Mouse (Mus musculus) embryonic facial prominence, embryonic 14.5 days (tissue): ENCODE data around the gene Mgat5b. TPM values are rescaled to one million over a fixed set of nuclear protein-coding genes. Genes with fewer than 3 reads are reported as not detected.

ENCODE experiments used
- ATAC-seq: fragments of 200-750 bp; cut with Nextera tagmentation; 2 replicates; pipeline ENCODE4 v1.8.0; 2017; ENCODE audit warnings: low read depth, moderate number of reproducible peaks, moderate TSS enrichment
- DNase-seq: peaks from one replicate; pipeline ENCODE4 v3.0.0-alpha.2; 2015; ENCODE audit warnings: low spot score
- H3K27ac ChIP-seq: fragments of 300-500 bp; sonication (generic); replicated peaks from 2 replicates; pipeline ENCODE4 v1.5.1; 2014; ENCODE audit warnings: low read depth, mild to moderate bottlenecking, low read length, moderate library complexity
- H3K27me3 ChIP-seq: fragments of 300-500 bp; sonication (generic); replicated peaks from 2 replicates; pipeline ENCODE4 v1.6.1; 2014; ENCODE audit warnings: low read length; ENCODE audit not compliant: control insufficient read depth, insufficient read depth
- H3K36me3 ChIP-seq: fragments of 300-500 bp; sonication (generic); 2 replicates; pipeline ENCODE4 v1.6.1; 2014; ENCODE audit warnings: low read length, mixed read lengths; ENCODE audit not compliant: control insufficient read depth, insufficient read depth
- H3K4me1 ChIP-seq: fragments of 300-500 bp; sonication (generic); 2 replicates; pipeline ENCODE4 v1.6.1; 2014; ENCODE audit warnings: antibody characterized with exemption, low read length; ENCODE audit not compliant: control insufficient read depth, insufficient read depth
- H3K4me2 ChIP-seq: fragments of 300-500 bp; sonication (generic); 2 replicates; pipeline ENCODE4 v1.6.1; 2014; ENCODE audit warnings: low read depth, mild to moderate bottlenecking, low read length, moderate library complexity, mixed read lengths
- H3K4me3 ChIP-seq: fragments of 300-500 bp; sonication (generic); 2 replicates; pipeline ENCODE4 v1.5.1; 2014; ENCODE audit warnings: low read depth, mild to moderate bottlenecking, low read length
- H3K9ac ChIP-seq: fragments of 300-500 bp; sonication (generic); 2 replicates; pipeline ENCODE4 v1.6.1; 2014; ENCODE audit warnings: low read depth, mild to moderate bottlenecking, low read length, moderate library complexity, mixed read lengths
- H3K9me3 ChIP-seq: fragments of 300-500 bp; sonication (generic); 2 replicates; pipeline ENCODE4 v1.6.1; 2016; ENCODE audit warnings: low read length; ENCODE audit not compliant: control insufficient read depth
- WGBS: fragments of 180-500 bp; shearing (Covaris S2); extraction: QIAGEN DNeasy Blood & Tissue Kit; methylation state at CpG from one replicate; pipeline ENCODE4 v1.1.7; 2014; 5-methylcytosine and 5-hydroxymethylcytosine counted together
- polyA plus RNA-seq: library from polyadenylated mRNA; unstranded; fragments of >200 nt; fragmentation: Nextera tagmentation; extraction: Ambion mirVana; gene quantifications from 2 replicates; pipeline ENCODE4 v1.2.1, GENCODE M21; 2014

The Mgat5b gene
- polyA plus RNA-seq, 1 experiment from 2014 or later, result 1.1 TPM

DNA sequence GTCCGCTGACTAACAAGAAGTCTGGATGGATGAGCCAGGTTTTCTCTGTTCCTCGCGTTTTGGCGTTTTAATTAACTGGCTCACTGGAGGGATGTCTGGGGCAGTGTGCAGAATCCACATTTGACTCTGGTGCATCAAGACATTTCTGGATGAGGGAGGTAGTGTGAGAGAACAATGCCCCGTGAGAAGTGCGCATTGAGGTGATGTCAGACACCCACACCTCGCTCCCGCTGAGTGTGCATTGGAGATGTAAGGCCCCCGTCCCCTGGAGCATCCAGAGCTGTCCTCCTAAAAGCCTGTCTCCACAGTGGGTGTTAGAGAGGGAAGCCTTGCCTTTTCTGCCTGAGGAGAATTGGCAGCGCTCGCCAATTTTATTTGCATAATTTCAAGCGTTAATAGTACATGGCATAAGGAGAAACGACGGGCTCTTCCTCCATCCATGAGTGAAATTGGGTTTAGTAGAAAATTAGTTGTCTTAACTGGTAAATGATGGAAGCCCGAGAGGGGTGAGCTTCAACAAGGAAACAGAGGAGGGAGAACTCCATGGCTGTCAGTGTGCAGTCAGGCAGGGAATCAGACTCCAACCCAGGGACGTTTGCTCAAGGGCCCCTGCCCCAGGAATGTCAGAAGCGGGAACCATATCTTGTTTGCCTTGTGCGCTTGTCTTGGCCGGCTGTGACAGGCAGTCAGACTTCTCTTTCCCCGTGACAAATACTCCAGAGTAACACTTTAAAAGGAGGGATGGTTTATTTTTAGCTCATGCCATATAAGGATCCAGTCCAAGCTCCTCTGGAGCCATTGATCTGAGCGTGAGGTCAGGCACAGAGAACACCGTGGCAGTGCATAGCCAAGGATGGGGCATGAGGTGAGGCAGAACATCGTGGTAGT, 35.8 kb downstream of the Mgat5b start:
- 71% methylated on average over 23 of the region's 23 CpGs for WGBS
- Histone ChIP-seq H3K36me3 (no peaks in the 10 kb centered on the region), H3K4me3 (no peak overlapping the region), H3K27me3 (no peaks in the 10 kb centered on the region), H3K4me2 (no peak overlapping the region), H3K9me3 (no peaks in the 10 kb centered on the region), H3K4me1 (no peaks in the 10 kb centered on the region), H3K27ac (0 out of 2 replicates have a peak overlapping the region, but pooled peaks have one; percentile 15), H3K9ac (no peak overlapping the region)
- DNase-seq (peak; percentile 30), ATAC-seq (peak; percentile 37; the same call in 1 of the 2 replicates)

DNA sequence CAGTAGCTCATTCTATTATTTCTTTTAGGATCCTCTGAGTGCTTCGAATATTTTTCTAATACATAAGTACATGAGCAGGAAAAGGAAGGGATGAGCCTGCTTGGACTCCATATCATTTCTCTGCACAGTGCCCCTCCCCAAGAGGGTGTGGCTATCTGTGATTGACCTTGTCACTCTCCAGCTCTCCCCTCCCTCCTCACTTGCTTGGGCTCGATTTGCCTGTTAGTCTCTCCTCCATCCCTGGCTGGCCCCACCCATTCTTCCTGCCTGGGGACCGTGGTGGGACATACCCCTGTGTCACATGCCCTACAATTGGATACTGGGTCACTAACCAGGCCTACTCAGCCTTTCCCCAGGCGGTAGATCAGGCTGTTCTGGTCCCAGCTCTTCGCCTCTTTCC, 39.9 kb downstream of the Mgat5b start:
- no peaks in the 10 kb centered on the region for H3K27me3 ChIP-seq
- no peaks in the 10 kb centered on the region; the same call in 1 of the 2 replicates for H3K4me1 ChIP-seq
- 50% methylated on average over 5 of the region's 5 CpGs for WGBS
- H3K9me3 ChIP-seq, result no peaks in the 10 kb centered on the region
- no peak overlapping the region for H3K9ac ChIP-seq
- no peak overlapping the region for H3K4me3 ChIP-seq
- H3K4me2 ChIP-seq, result no peak overlapping the region
- DNase-seq (no peak), ATAC-seq (no peak)
- H3K27ac ChIP-seq, result no peak overlapping the region
- H3K36me3 ChIP-seq, result no peaks in the 10 kb centered on the region

DNA sequence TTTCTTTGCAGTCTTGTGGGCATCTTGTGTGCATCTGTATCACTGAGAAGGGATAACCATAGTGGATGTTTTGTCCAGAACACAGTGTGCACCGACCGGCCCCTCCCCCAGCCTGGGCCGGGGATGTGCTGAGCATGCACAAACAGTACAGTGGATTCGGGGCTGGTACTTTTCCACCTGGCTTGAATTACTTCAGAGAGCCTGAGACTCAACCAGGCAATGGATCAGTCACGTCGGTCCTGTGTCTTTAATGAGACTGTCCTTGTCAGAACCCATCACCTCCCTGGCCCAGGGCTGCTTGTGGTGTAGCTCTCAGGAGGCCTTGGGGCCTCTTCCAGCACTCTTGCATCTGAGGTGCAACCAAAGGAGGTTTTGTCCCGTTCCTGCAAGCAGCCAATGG, 46.4 kb downstream of the Mgat5b start:
- no peak overlapping the region for H3K4me3 ChIP-seq
- DNase-seq (no peak), ATAC-seq (no peak)
- no peaks in the 10 kb centered on the region for H3K27me3 ChIP-seq
- no peak overlapping the region for H3K27ac ChIP-seq
- H3K9ac ChIP-seq, result no peak overlapping the region
- H3K36me3 ChIP-seq, result no peaks in the 10 kb centered on the region
- no peak overlapping the region for H3K4me2 ChIP-seq
- WGBS, result 44% methylated on average over 7 of the region's 7 CpGs
- H3K9me3 ChIP-seq, result no peaks in the 10 kb centered on the region
- H3K4me1 ChIP-seq, result no peaks in the 10 kb centered on the region; the same call in 1 of the 2 replicates

GRCm38 (mm10) chr11:116965961-116966360, 47.3 kb downstream of the Mgat5b start:
- Histone ChIP-seq H3K4me3 (no peak overlapping the region), H3K9ac (no peak overlapping the region), H3K4me2 (no peak overlapping the region), H3K27ac (no peak overlapping the region), H3K4me1 (no peaks in the 10 kb centered on the region; the same call in 1 of the 2 replicates), H3K9me3 (no peaks in the 10 kb centered on the region), H3K27me3 (no peaks in the 10 kb centered on the region), H3K36me3 (no peaks in the 10 kb centered on the region)
- ATAC-seq (no peak), DNase-seq (no peak)
- 58% methylated on average over 2 of the region's 2 CpGs for WGBS

GRCm38 (mm10) chr11:116968586-116968985, 49.9 kb downstream of the Mgat5b start:
- no peak overlapping the region for H3K9ac ChIP-seq
- no peaks in the 10 kb centered on the region for H3K9me3 ChIP-seq
- no peak overlapping the region for H3K4me2 ChIP-seq
- no peaks in the 10 kb centered on the region for H3K27me3 ChIP-seq
- no peaks in the 10 kb centered on the region for H3K4me1 ChIP-seq
- no peak for DNase-seq
- H3K36me3 ChIP-seq, result no peaks in the 10 kb centered on the region
- 72% methylated on average over 8 of the region's 9 CpGs for WGBS
- H3K4me3 ChIP-seq, result no peak overlapping the region
- no peak for ATAC-seq
- no peak overlapping the region for H3K27ac ChIP-seq

DNA sequence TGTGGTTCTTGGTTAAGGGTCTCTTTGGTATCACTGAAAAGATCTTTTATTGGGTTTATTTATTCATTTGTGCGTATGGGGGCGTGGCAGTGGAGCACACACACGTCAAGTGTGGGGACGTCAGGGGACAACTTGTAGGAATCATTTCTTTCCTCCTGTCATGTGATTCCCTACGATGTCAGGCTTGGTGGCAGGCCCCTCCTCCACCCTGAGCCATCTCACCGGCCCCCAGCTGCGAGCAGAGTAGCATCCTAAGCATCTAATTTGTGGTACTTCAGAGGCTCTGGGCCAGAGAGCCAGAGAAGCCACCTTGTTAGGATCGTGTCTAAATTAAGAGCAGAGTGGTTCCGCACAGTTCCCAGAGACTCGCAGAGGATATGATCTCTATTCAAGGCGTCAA, 50.8 kb downstream of the Mgat5b start:
- no peaks in the 10 kb centered on the region for H3K36me3 ChIP-seq
- DNase-seq (no peak), ATAC-seq (no peak)
- 72% methylated on average over 11 of the region's 11 CpGs for WGBS
- no peak overlapping the region for H3K9ac ChIP-seq
- no peaks in the 10 kb centered on the region for H3K27me3 ChIP-seq
- H3K9me3 ChIP-seq, result no peaks in the 10 kb centered on the region
- H3K4me1 ChIP-seq, result no peaks in the 10 kb centered on the region
- H3K4me2 ChIP-seq, result no peak overlapping the region
- H3K4me3 ChIP-seq, result no peak overlapping the region
- H3K27ac ChIP-seq, result no peak overlapping the region

- Histone ChIP-seq H3K27ac (no peak overlapping the region), H3K27me3 (no peaks in the 10 kb centered on the region), H3K9ac (no peak overlapping the region), H3K9me3 (no peaks in the 10 kb centered on the region), H3K4me1 (no peaks in the 10 kb centered on the region), H3K36me3 (no peaks in the 10 kb centered on the region), H3K4me3 (no peak overlapping the region), H3K4me2 (no peak overlapping the region)
- WGBS, result 72% methylated on average over 4 of the region's 4 CpGs
- DNase-seq (no peak), ATAC-seq (no peak)
Observed at GRCm38 (mm10) chr11:116970847-116971246, 52.2 kb downstream of the Mgat5b start.

DNA sequence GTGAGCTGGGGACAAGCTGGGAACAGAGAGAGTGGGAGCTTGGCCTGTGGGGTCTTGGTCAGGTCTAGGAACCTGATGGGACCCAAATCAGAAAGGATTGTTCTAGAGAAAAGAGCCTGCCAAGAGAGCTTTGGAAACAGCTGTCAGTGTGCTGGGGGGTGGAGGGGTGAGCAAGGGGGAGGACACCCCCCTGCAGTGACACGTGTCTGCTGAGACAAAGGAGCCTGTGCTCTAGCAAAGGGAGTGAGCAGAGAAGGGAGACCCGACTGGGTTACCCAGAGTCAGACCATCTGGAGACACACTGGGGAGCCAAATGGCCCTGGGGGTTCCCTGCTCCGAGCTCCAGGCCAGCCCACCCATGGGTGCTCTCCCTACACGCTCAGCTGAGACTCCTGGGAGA, 54.2 kb downstream of the Mgat5b start:
- peak; percentile 50 for DNase-seq

GRCm38 (mm10) chr11:116973508-116973907, 54.8 kb downstream of the Mgat5b start:
- H3K4me3 ChIP-seq, result no peak overlapping the region
- H3K9ac ChIP-seq, result no peak overlapping the region
- H3K27me3 ChIP-seq, result no peaks in the 10 kb centered on the region
- no peak for DNase-seq
- no peak overlapping the region for H3K27ac ChIP-seq
- ATAC-seq, result no peak
- WGBS, result 87% methylated on average over 8 of the region's 9 CpGs
- no peaks in the 10 kb centered on the region for H3K4me1 ChIP-seq
- H3K36me3 ChIP-seq, result no peaks in the 10 kb centered on the region
- H3K9me3 ChIP-seq, result no peaks in the 10 kb centered on the region
- H3K4me2 ChIP-seq, result no peak overlapping the region

More for the DNA sequence above, 54.2 kb downstream of the Mgat5b start:
- ATAC-seq, result peak; percentile 67
- WGBS, result 50% methylated on average over 1 of the region's 4 CpGs
- Histone ChIP-seq H3K36me3 (no peaks in the 10 kb centered on the region), H3K9me3 (no peaks in the 10 kb centered on the region), H3K27ac (no peak overlapping the region), H3K9ac (no peak overlapping the region), H3K27me3 (no peaks in the 10 kb centered on the region), H3K4me2 (no peak overlapping the region), H3K4me3 (no peak overlapping the region), H3K4me1 (no peaks in the 10 kb centered on the region)
